Mouse (Mus musculus) forebrain, embryonic 14.5 days (tissue): ENCODE data around the gene Scgb2b24. TPM values are rescaled to one million over a fixed set of nuclear protein-coding genes. Genes with fewer than 3 reads are reported as not detected.

Experiments used
- ATAC-seq: fragments of 200-750 bp; cut with Nextera tagmentation; 2 replicates; pipeline ENCODE4 v1.8.0; 2017; ENCODE audit warnings: mild to moderate bottlenecking, moderate library complexity
- DNase-seq: peaks from one replicate; pipeline ENCODE4 v3.0.0-alpha.2; 2015; ENCODE audit warnings: low spot score
- H3K27ac ChIP-seq: fragments of 300-500 bp; sonication (generic); 2 replicates; pipeline ENCODE4 v1.5.1; 2014; ENCODE audit warnings: low read depth, mild to moderate bottlenecking, control low read depth, low read length, moderate library complexity
- H3K27me3 ChIP-seq: fragments of 300-500 bp; sonication (generic); replicated peaks from 2 replicates; pipeline ENCODE4 v1.6.1; 2014; ENCODE audit warnings: low read length, control low read depth, mixed read lengths; ENCODE audit not compliant: control insufficient read depth, insufficient read depth
- H3K36me3 ChIP-seq: fragments of 300-500 bp; sonication (generic); 2 replicates; pipeline ENCODE4 v1.6.1; 2014; ENCODE audit warnings: low read length, control low read depth; ENCODE audit not compliant: control insufficient read depth, insufficient read depth
- H3K4me1 ChIP-seq: fragments of 300-500 bp; sonication (generic); 2 replicates; pipeline ENCODE4 v1.6.1; 2014; ENCODE audit warnings: antibody characterized with exemption, low read length, control low read depth; ENCODE audit not compliant: control insufficient read depth, insufficient read depth
- H3K4me2 ChIP-seq: fragments of 300-500 bp; sonication (generic); 2 replicates; pipeline ENCODE4 v1.6.1; 2014; ENCODE audit warnings: mild to moderate bottlenecking, control low read depth, low read length
- H3K4me3 ChIP-seq: fragments of 300-500 bp; sonication (generic); 2 replicates; pipeline ENCODE4 v1.5.1; 2014; ENCODE audit warnings: low read depth, low read length, control low read depth
- H3K9ac ChIP-seq: fragments of 300-500 bp; sonication (generic); 2 replicates; pipeline ENCODE4 v1.6.1; 2014; ENCODE audit warnings: mild to moderate bottlenecking, low read length, control low read depth, moderate library complexity
- H3K9me3 ChIP-seq: fragments of 300-500 bp; sonication (generic); replicated peaks from 2 replicates; pipeline ENCODE4 v1.6.1; 2016; ENCODE audit warnings: low read length, control low read depth, mixed read lengths; ENCODE audit not compliant: control insufficient read depth
- WGBS: fragments of 180-500 bp; shearing (Covaris S2); extraction: QIAGEN DNeasy Blood & Tissue Kit; methylation state at CpG from one replicate; pipeline ENCODE4 v1.1.7; 2014; 5-methylcytosine and 5-hydroxymethylcytosine counted together
- polyA plus RNA-seq: library from polyadenylated mRNA; unstranded; fragments of >200 nt; fragmentation: Nextera tagmentation; extraction: Ambion mirVana; gene quantifications from 2 replicates; pipeline ENCODE4 v1.2.1, GENCODE M21; 2014

Scgb2b24 gene
- not detected in 2 replicates for polyA plus RNA-seq

DNA sequence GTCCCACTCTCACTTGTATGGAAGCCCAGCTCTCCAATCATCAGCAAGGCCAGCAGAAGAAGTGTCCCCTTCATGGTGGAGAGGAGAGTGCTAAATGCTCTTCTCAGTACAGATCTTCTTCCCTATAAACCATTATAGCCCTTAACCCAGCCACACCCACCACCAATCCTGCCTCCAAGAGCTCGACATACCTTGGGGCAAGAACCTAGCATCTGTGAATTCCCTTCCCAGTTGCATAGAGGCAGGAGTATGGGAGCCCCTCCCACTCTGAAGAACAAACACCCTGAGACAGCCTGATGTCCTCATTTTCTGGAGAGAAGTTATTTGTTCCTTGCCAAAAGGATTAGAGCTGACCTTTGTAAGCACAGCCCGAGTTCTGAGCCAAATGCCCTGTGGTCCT lies at the start of gene Scgb2b24:
TSS of gene Scgb2b24 (minus strand) at position 101 of the 400 bp plus-strand sequence.
- Histone ChIP-seq H3K36me3 (no peaks in the 10 kb centered on the region), H3K27ac (no peak within 1 kb of the TSS), H3K27me3 (no peaks in the 10 kb centered on the region), H3K4me3 (no peak within 1 kb of the TSS), H3K9ac (no peak within 1 kb of the TSS), H3K4me2 (no peak within 1 kb of the TSS), H3K4me1 (no peaks in the 10 kb centered on the region), H3K9me3 (peaks cover 21% of the 10 kb centered on the region)
- no peak for ATAC-seq
- WGBS = 81% methylated on average over 2 of the region's 2 CpGs
- no peak for DNase-seq

DNA sequence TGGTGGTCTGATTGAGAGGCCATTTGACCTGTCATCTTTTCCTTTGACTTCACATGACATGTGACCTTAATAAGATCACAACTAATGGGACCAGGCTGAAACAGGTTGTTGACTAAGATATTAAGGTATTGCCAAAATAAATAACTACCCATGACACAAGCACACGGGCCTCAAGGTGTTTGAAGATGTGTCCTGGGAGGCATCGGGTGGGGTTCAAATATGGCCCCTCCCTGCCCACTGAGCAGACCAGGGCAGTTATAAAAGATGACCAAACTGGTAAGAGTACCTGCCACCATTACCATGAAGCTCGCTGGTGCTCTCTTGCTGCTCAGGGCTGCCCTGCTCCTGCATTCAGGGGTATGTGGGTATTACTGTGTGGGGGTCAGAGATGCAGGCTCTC lies 4.4 kb upstream of the Scgb2b24 start, which contains the start of gene Scgb1b24:
TSS of gene Scgb1b24 (plus strand) at position 301 of the 400 bp plus-strand sequence.
- no peaks in the 10 kb centered on the region for H3K36me3 ChIP-seq
- no peak within 1 kb of the TSS for H3K9ac ChIP-seq
- WGBS = 74% methylated on average over 3 of the region's 3 CpGs
- H3K4me2 ChIP-seq = no peak within 1 kb of the TSS
- no peak for DNase-seq
- H3K9me3 ChIP-seq = peaks cover 21% of the 10 kb centered on the region
- H3K4me1 ChIP-seq = no peaks in the 10 kb centered on the region
- no peaks in the 10 kb centered on the region for H3K27me3 ChIP-seq
- H3K4me3 ChIP-seq = no peak within 1 kb of the TSS
- no peak for ATAC-seq
- no peak within 1 kb of the TSS for H3K27ac ChIP-seq

DNA sequence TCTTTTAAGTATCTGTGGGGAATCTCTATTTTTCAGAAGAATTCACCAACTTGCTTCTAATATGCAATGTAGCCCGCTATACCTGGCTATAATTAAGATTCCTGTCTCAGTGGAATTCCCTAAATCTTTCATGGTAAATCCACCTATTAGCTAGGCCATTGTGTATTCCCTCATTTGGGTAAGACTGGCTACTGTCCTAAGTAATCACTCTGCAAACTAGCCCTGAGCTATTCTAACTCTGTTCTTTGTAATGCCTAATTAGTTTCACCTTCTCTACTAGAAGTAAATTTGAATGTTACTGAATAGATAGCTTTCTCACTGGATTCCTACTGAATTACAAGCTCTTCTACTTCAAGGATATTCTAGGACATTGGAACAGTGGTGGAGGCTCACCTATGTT lies 49.2 kb downstream of the Scgb2b24 start:
- Histone ChIP-seq H3K4me3 (no peak overlapping the region), H3K36me3 (no peaks in the 10 kb centered on the region), H3K4me1 (no peaks in the 10 kb centered on the region), H3K4me2 (no peak overlapping the region), H3K27ac (no peak overlapping the region), H3K9ac (no peak overlapping the region), H3K9me3 (peaks cover 16% of the 10 kb centered on the region), H3K27me3 (no peaks in the 10 kb centered on the region)
- ATAC-seq (no peak), DNase-seq (no peak)
- 17% methylated on average over 1 of the region's 1 CpGs for WGBS

Other genes starting within 250 kb of the Scgb2b24 start
- not detected in 2 replicates for gene Scgb2b21, start 218.9 kb downstream of the Scgb2b24 start, polyA plus RNA-seq
- gene Scgb1b24, start 4.5 kb upstream of the Scgb2b24 start, polyA plus RNA-seq = not detected in 2 replicates
- gene Scgb2b26, start 205.7 kb upstream of the Scgb2b24 start, polyA plus RNA-seq = not detected in 2 replicates